Mouse (Mus musculus) hindbrain, postnatal 0 days (tissue): ENCODE measurements around the gene Islr. TPM values are rescaled to one million over a fixed set of nuclear protein-coding genes. Genes with fewer than 3 reads are reported as not detected.
A peak's percentile ranks its signal among the peaks of the same experiment; 100 is the strongest.
"Not testable (repeated sequence)": the region's sequence is repeated elsewhere in the genome, so short reads cannot be mapped to it uniquely, and the experiment has no call there.

ENCODE experiments used
- ATAC-seq: fragments of 200-750 bp; cut with Nextera tagmentation; 2 replicates; pipeline ENCODE4 v1.8.0; 2017; ENCODE audit warnings: mild to moderate bottlenecking, moderate TSS enrichment, moderate library complexity
- DNase-seq: peaks from one replicate; pipeline ENCODE4 v3.0.0-alpha.2; 2015; ENCODE audit warnings: low spot score
- H3K27ac ChIP-seq: fragments of 300-500 bp; sonication (generic); 2 replicates; pipeline ENCODE4 v1.5.1; 2014; ENCODE audit warnings: mild to moderate bottlenecking
- H3K27me3 ChIP-seq: fragments of 300-500 bp; sonication (generic); 2 replicates; pipeline ENCODE4 v1.6.1; 2014; ENCODE audit warnings: low read length, mixed read lengths; ENCODE audit not compliant: insufficient read depth
- H3K36me3 ChIP-seq: fragments of 300-500 bp; sonication (generic); 2 replicates; pipeline ENCODE4 v1.6.1; 2014; ENCODE audit warnings: low read length, mixed read lengths; ENCODE audit not compliant: insufficient read depth
- H3K4me1 ChIP-seq: fragments of 300-500 bp; sonication (generic); 2 replicates; pipeline ENCODE4 v1.6.1; 2014; ENCODE audit warnings: antibody characterized with exemption, low read length, mixed read lengths; ENCODE audit not compliant: insufficient read depth
- H3K4me2 ChIP-seq: fragments of 300-500 bp; sonication (generic); 2 replicates; pipeline ENCODE4 v1.6.1; 2014; ENCODE audit warnings: low read depth, mild to moderate bottlenecking, low read length, moderate library complexity, mixed read lengths
- H3K4me3 ChIP-seq: fragments of 300-500 bp; sonication (generic); 2 replicates; pipeline ENCODE4 v1.5.1; 2014; ENCODE audit warnings: low read length
- H3K9ac ChIP-seq: fragments of 300-500 bp; sonication (generic); replicated peaks from 2 replicates; pipeline ENCODE4 v1.6.1; 2014; ENCODE audit warnings: mild to moderate bottlenecking, low read length, moderate library complexity, mixed read lengths
- H3K9me3 ChIP-seq: fragments of 300-500 bp; sonication (generic); 2 replicates; pipeline ENCODE4 v1.6.1; 2016; ENCODE audit warnings: low read length, mixed read lengths
- CTCF ChIP-seq: IDR thresholded peaks from 2 replicates; pipeline ENCODE4 v1.5.1; 2016; ENCODE audit warnings: antibody characterized with exemption, control low read depth, low read depth
- WGBS: fragments of 180-500 bp; shearing (Covaris S2); extraction: QIAGEN DNeasy Blood & Tissue Kit; methylation state at CpG from one replicate; pipeline ENCODE4 v1.1.7; 2014; 5-methylcytosine and 5-hydroxymethylcytosine counted together
- polyA plus RNA-seq: library from polyadenylated mRNA; unstranded; fragments of >200 nt; fragmentation: Nextera tagmentation; extraction: Ambion mirVana; gene quantifications from 2 replicates; pipeline ENCODE4 v1.2.1, GENCODE M21; 2015
- total RNA-seq: library from RNA; depleted of rRNA; stranded (reverse); fragments of >200 nt; gene quantifications from 2 replicates; pipeline ENCODE4 v1.2.3, GENCODE M21; 2014; rRNA removed

Islr gene
- 57.9 and 72.8 TPM in 2 replicates for total RNA-seq
- 29.9 and 33.5 TPM in 2 replicates for polyA plus RNA-seq

DNA sequence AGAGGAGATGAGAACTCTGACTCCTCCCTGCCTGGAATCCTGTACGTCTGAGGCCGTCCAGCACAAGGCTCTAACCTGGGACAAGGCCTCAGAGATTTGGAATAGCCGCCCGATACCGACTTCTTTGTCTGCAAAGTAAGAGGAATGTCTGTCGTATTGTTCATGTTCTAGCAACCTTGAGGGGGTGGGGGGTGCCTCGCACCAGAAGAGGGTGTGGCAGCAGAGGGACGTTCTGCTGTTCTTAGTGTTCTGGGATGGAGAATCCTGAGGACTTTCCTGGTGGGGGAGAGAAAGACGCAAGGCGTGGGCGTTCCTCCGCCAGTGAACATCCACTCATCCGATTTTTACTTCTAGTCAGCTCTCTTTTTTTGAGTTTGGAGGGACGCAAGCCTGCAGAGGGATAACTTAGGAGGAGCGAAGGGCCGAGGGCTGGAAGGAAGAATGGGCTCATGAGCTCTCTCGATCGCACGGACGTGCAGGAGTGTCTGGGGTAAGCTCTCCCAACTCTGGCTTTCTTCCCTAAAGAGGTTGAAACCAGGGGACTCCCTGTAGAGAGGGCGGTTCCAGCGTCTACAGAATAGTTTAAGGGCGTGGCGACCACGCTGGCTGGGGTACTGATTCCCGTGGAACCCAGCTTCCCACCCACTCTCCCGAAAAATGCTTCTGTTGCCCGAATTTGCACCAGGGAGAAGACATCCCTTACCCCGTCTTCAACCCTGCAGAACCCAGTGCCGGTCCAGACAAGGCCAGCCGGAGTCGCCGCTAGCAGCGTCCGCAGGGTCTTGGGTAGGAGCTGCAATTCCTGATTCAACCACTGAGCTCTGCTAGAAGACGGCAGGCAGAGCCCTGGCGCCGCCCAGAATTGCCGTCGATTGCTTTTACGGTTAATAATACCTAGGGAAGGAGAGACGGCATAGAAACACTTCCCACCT lies at the start of gene Islr, which contains the start of gene Islr2:
Gene Islr, minus strand, starts transcription at position 791 of the 932 bp plus-strand sequence.
Gene Islr2, minus strand, starts transcription at position 804 of the 932 bp plus-strand sequence.
- H3K36me3 ChIP-seq, result no peaks in the 10 kb centered on the region
- peaks cover 9% of the 10 kb centered on the region; the same call in 1 of the 2 replicates for H3K4me1 ChIP-seq
- peaks cover 45% of the 10 kb centered on the region for H3K27me3 ChIP-seq
- WGBS, result 4% methylated on average over 42 of the region's 42 CpGs
- TF ChIP-seq CTCF, result peak; percentile 72
- peak within 1 kb of the TSS; percentile 49 for H3K4me2 ChIP-seq
- H3K9me3 ChIP-seq, result no peaks in the 10 kb centered on the region
- ATAC-seq, result peak; percentile 50; the same call in 1 of the 2 replicates
- peak within 1 kb of the TSS; percentile 78 for H3K27ac ChIP-seq
- peak within 1 kb of the TSS; percentile 26 for H3K4me3 ChIP-seq
- peak; percentile 85 for DNase-seq
- no peak within 1 kb of the TSS for H3K9ac ChIP-seq

DNA sequence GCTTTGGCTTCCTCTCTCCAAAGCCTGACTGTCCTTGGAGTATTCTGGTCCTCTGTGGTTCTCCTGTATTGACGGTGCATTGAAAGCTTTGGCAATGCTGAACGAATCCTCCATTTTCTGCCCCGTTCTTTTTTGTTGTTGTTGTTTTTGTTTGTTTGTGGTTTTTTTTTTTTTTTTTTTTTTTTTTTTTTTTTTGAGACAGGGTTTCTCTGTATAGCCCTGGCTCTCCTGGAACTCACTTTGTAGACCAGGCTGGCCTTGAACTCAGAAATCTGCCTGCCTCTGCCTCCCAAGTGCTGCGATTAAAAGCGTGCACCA lies 49.7 kb upstream of the Islr start:
- H3K9me3 ChIP-seq, DNase-seq, ATAC-seq, H3K4me1 ChIP-seq, H3K27me3 ChIP-seq: not testable (repeated sequence)
- Histone ChIP-seq H3K4me2 (peak overlapping the region; percentile 65), H3K9ac (peak overlapping the region; percentile 84), H3K36me3 (peaks cover 10% of the 10 kb centered on the region), H3K4me3 (peak overlapping the region; percentile 89), H3K27ac (peak overlapping the region; percentile 88; the same call in 1 of the 2 replicates)
- WGBS, result 62% methylated on average over 5 of the region's 5 CpGs

DNA sequence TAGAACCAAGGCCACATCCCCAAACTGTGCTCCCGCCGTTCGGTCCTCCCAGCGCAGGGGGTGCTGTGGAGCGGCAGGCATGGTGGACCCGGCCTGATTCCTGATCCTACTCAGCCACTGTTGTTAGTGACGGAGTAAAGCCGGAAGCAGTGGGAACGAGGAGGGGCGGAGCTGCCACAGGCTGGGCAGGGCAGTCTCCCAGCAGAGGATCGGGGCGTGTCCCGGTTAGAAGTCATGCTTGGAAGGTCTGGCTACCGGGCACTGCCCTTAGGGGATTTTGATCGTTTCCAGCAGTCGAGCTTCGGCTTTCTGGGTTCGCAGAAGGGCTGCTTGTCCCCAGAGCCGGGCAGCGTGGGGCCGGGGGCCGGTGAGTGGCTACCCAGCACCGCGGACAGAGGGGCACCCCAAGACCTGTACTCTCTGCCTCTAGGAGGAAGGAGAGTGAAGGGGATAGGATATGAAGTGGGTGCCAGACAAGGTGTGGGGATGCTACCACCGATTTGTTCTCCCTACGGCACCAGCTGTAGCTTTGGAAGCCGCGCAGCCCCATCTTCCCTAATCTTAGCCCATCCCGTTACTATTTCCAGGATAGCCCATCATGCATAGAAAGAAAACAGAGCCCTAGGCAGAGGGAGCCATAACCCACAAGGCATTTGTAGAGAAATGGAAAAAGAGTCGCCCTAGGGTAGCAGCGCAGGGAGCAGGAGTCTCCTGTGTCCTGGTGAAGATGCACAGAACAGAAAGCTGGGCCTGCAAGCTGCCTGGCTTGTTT lies 49.1 kb upstream of the Islr start, which contains the start of gene Stoml1:
Gene Stoml1, plus strand, starts transcription at position 132 of the 772 bp plus-strand sequence.
- ATAC-seq (peak; percentile 98), DNase-seq (peak; percentile 96)
- no peaks in the 10 kb centered on the region for H3K4me1 ChIP-seq
- H3K27me3 ChIP-seq, result no peaks in the 10 kb centered on the region
- peak within 1 kb of the TSS; percentile 84 for H3K9ac ChIP-seq
- H3K4me3 ChIP-seq, result peak within 1 kb of the TSS; percentile 89
- H3K9me3 ChIP-seq, result no peaks in the 10 kb centered on the region
- H3K36me3 ChIP-seq, result peaks cover 9% of the 10 kb centered on the region; the same call in 1 of the 2 replicates
- peak within 1 kb of the TSS; percentile 65 for H3K4me2 ChIP-seq
- H3K27ac ChIP-seq, result peak within 1 kb of the TSS; percentile 88
- TF ChIP-seq CTCF, result peak; percentile 98
- WGBS, result under 1% methylated on average over 31 of the region's 31 CpGs

DNA sequence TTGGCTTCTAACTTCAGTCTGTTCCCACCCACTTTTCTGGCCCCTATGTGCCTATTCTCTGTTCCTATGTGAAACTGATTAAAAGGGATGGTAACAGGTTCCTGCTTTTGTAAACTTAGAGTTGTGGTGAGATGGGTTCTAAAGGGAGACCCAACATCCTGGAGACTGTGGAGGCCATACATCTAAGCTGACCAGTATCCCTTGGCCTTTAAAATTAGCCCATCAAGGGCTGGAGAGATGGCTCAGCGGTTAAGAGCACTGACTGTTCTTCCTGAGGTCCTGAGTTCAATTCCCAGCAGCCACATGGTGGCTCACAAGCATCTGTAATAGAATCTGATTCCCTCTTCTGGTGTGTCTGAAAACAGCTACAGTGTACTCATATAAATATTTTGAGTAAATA lies 46.6 kb upstream of the Islr start:
- WGBS, result 91% methylated on average over 1 of the region's 1 CpGs
- H3K4me1 ChIP-seq, H3K4me2 ChIP-seq, H3K27ac ChIP-seq, H3K36me3 ChIP-seq, DNase-seq, H3K27me3 ChIP-seq, H3K9ac ChIP-seq, H3K4me3 ChIP-seq, H3K9me3 ChIP-seq, ATAC-seq: not testable (repeated sequence)

DNA sequence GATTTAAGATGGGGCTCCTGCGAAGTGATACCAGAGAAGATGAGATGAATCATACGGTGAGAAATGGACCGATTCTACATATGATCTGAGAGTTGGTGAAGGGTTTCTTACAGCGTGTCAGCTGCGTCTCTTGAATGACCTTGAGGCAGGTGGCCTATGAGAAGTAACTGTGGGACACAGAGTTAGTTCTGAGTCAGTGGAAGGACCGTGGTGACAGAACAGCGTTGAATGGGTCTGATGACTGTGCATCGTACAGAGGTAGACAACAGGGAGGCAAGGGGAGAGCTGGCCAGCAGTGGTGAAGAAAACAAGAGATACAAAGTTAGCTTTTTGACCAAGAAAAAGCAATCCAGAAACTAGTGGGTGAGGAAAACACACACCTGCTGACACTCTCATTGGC lies 46.2 kb upstream of the Islr start:
- Histone ChIP-seq H3K9me3 (no peaks in the 10 kb centered on the region), H3K36me3 (no peaks in the 10 kb centered on the region), H3K4me3 (no peak overlapping the region), H3K4me2 (peak overlapping the region; percentile 67; the same call in 1 of the 2 replicates), H3K27me3 (no peaks in the 10 kb centered on the region), H3K27ac (peak overlapping the region; percentile 71; the same call in 1 of the 2 replicates), H3K4me1 (peaks cover 7% of the 10 kb centered on the region; the same call in 1 of the 2 replicates), H3K9ac (peak overlapping the region; percentile 44; the same call in 1 of the 2 replicates)
- no peak for TF ChIP-seq CTCF
- WGBS, result 78% methylated on average over 8 of the region's 8 CpGs
- no peak for ATAC-seq
- no peak for DNase-seq

DNA sequence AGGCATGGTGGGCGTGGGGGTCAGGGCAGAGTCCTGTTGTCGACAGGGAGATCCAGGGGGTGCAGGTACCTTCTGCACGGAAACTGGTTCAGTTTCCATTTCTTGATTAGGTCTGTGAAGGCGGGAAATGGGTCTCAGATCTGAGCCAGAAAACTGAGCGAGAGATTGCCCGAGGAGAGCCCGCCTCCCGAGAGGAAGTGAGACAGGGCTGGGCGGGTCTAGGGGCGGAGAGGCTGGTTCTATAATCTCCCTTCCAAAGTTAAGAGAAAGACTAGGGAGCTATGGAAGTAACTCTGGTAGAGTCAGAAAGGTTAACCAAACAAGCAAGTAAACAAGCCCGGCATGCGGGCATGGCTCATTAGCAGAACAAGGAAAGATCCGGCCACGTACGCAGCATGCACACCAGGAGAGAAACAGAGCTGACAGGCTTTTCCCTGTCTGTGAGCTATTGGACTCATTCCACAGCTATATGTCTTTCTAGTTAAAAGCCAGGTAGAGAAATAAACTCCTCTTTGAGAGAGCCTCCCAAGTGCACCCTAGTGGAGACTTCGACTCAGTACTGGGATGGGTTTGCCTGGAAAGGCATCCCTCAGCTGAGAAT lies 45.6 kb upstream of the Islr start, which contains the start of gene Pml:
Gene Pml, minus strand, starts transcription at position 195 of the 601 bp plus-strand sequence.
- H3K4me1 ChIP-seq, result peaks cover 7% of the 10 kb centered on the region; the same call in 1 of the 2 replicates
- peak within 1 kb of the TSS; percentile 44 for H3K9ac ChIP-seq
- no peaks in the 10 kb centered on the region for H3K27me3 ChIP-seq
- H3K4me2 ChIP-seq, result peak within 1 kb of the TSS; percentile 67
- no peaks in the 10 kb centered on the region for H3K9me3 ChIP-seq
- H3K36me3 ChIP-seq, result no peaks in the 10 kb centered on the region
- 0 out of 2 replicates have a peak, but pooled peaks have one; percentile 30 for ATAC-seq
- 1% methylated on average over 16 of the region's 16 CpGs for WGBS
- TF ChIP-seq CTCF, result peak; percentile 64
- H3K27ac ChIP-seq, result peak within 1 kb of the TSS; percentile 71
- peak within 1 kb of the TSS; percentile 39 for H3K4me3 ChIP-seq
- peak; percentile 65 for DNase-seq
